Mouse (Mus musculus): ENCODE data around the gene Ttll9. TPM values are rescaled to one million over a fixed set of nuclear protein-coding genes. Genes with fewer than 3 reads are reported as not detected.

Gene Ttll9
- polyA plus RNA-seq, 1 experiment from 2014 or later, result 6.4 TPM

- H3K27me3 ChIP-seq (ENCODE audit: control insufficient read depth, insufficient read depth, low read length), result no peaks in the 10 kb centered on the region; the same call in 1 of the 2 replicates
- peak overlapping the region; percentile 89 for H3K4me2 ChIP-seq (ENCODE audit: low read depth, low read length)
- H3K4me3 ChIP-seq (ENCODE audit: low read depth, low read length), result peak overlapping the region; percentile 72
- peaks cover 28% of the 10 kb centered on the region for H3K4me1 ChIP-seq (ENCODE audit: control insufficient read depth, insufficient read depth, low read length)
- ATAC-seq (ENCODE audit: low read depth), result peak; percentile 73
- H3K36me3 ChIP-seq (ENCODE audit: control insufficient read depth, insufficient read depth, low read length), result no peaks in the 10 kb centered on the region
- no peaks in the 10 kb centered on the region for H3K9me3 ChIP-seq (ENCODE audit: control insufficient read depth, low read length)
- H3K9ac ChIP-seq (replicated peaks; ENCODE audit: low read depth, low read length), result peak overlapping the region; percentile 70
- 1% methylated on average over 44 of the region's 58 CpGs for WGBS
- H3K27ac ChIP-seq (ENCODE audit: low read depth, low read length), result peak overlapping the region; percentile 86
Observed at GRCm38 (mm10) chr2:153032083-153032842, 70.0 kb downstream of the Ttll9 start.

GRCm38 (mm10) chr2:153032973-153033372, 70.7 kb downstream of the Ttll9 start:
- H3K27me3 ChIP-seq (ENCODE audit: control insufficient read depth, insufficient read depth, low read length), result no peaks in the 10 kb centered on the region; the same call in 1 of the 2 replicates
- H3K36me3 ChIP-seq (ENCODE audit: control insufficient read depth, insufficient read depth, low read length), result no peaks in the 10 kb centered on the region
- H3K4me1 ChIP-seq (ENCODE audit: control insufficient read depth, insufficient read depth, low read length), result peaks cover 28% of the 10 kb centered on the region
- no peak overlapping the region for H3K27ac ChIP-seq (ENCODE audit: low read depth, low read length)
- H3K9ac ChIP-seq (replicated peaks; ENCODE audit: low read depth, low read length), result peak overlapping the region; percentile 70; the same call in 1 of the 2 replicates
- H3K4me3 ChIP-seq (ENCODE audit: low read depth, low read length), result peak overlapping the region; percentile 72
- WGBS, result 9% methylated on average over 4 of the region's 4 CpGs
- H3K9me3 ChIP-seq (ENCODE audit: control insufficient read depth, low read length), result no peaks in the 10 kb centered on the region
- ATAC-seq (ENCODE audit: low read depth), result no peak
- peak overlapping the region; percentile 89 for H3K4me2 ChIP-seq (ENCODE audit: low read depth, low read length)

- Histone ChIP-seq H3K27me3 (ENCODE audit: control insufficient read depth, insufficient read depth, low read length) (no peaks in the 10 kb centered on the region; the same call in 1 of the 2 replicates), H3K4me3 (ENCODE audit: low read depth, low read length) (peak overlapping the region; percentile 72), H3K36me3 (ENCODE audit: control insufficient read depth, insufficient read depth, low read length) (no peaks in the 10 kb centered on the region), H3K9ac (replicated peaks; ENCODE audit: low read depth, low read length) (0 out of 2 replicates have a peak overlapping the region, but pooled peaks have one; percentile 29), H3K4me2 (ENCODE audit: low read depth, low read length) (peak overlapping the region; percentile 89), H3K4me1 (ENCODE audit: control insufficient read depth, insufficient read depth, low read length) (peaks cover 28% of the 10 kb centered on the region), H3K9me3 (ENCODE audit: control insufficient read depth, low read length) (no peaks in the 10 kb centered on the region), H3K27ac (ENCODE audit: low read depth, low read length) (no peak overlapping the region)
- 73% methylated on average over 5 of the region's 5 CpGs for WGBS
- ATAC-seq (ENCODE audit: low read depth), result no peak
Observed at GRCm38 (mm10) chr2:153033545-153034230, 71.4 kb downstream of the Ttll9 start.

- no peak overlapping the region for H3K9ac ChIP-seq (replicated peaks; ENCODE audit: low read depth, low read length)
- H3K27ac ChIP-seq (ENCODE audit: low read depth, low read length), result no peak overlapping the region
- H3K27me3 ChIP-seq (ENCODE audit: control insufficient read depth, insufficient read depth, low read length), result no peaks in the 10 kb centered on the region; the same call in 1 of the 2 replicates
- H3K9me3 ChIP-seq (ENCODE audit: control insufficient read depth, low read length), result no peaks in the 10 kb centered on the region
- no peaks in the 10 kb centered on the region for H3K36me3 ChIP-seq (ENCODE audit: control insufficient read depth, insufficient read depth, low read length)
- H3K4me1 ChIP-seq (ENCODE audit: control insufficient read depth, insufficient read depth, low read length), result peaks cover 20% of the 10 kb centered on the region
- H3K4me2 ChIP-seq (ENCODE audit: low read depth, low read length), result no peak overlapping the region
- no peak for ATAC-seq (ENCODE audit: low read depth)
- WGBS, result 33% methylated on average over 2 of the region's 2 CpGs
- no peak overlapping the region for H3K4me3 ChIP-seq (ENCODE audit: low read depth, low read length)
Observed at GRCm38 (mm10) chr2:153036690-153037089, 74.4 kb downstream of the Ttll9 start.

- no peaks in the 10 kb centered on the region for H3K36me3 ChIP-seq (ENCODE audit: control insufficient read depth, insufficient read depth, low read length)
- no peak overlapping the region for H3K4me3 ChIP-seq (ENCODE audit: low read depth, low read length)
- H3K4me2 ChIP-seq (ENCODE audit: low read depth, low read length), result no peak overlapping the region
- H3K27me3 ChIP-seq (ENCODE audit: control insufficient read depth, insufficient read depth, low read length), result no peaks in the 10 kb centered on the region
- ATAC-seq (ENCODE audit: low read depth), result no peak
- no peaks in the 10 kb centered on the region for H3K4me1 ChIP-seq (ENCODE audit: control insufficient read depth, insufficient read depth, low read length)
- no peak overlapping the region for H3K27ac ChIP-seq (ENCODE audit: low read depth, low read length)
- H3K9me3 ChIP-seq (ENCODE audit: control insufficient read depth, low read length), result no peaks in the 10 kb centered on the region
- WGBS, result 59% methylated on average over 3 of the region's 3 CpGs
- no peak overlapping the region for H3K9ac ChIP-seq (replicated peaks; ENCODE audit: low read depth, low read length)
Observed at GRCm38 (mm10) chr2:153043886-153044285, 81.6 kb downstream of the Ttll9 start.

- no peak overlapping the region for H3K27ac ChIP-seq (ENCODE audit: low read depth, low read length)
- H3K9ac ChIP-seq (replicated peaks; ENCODE audit: low read depth, low read length), result no peak overlapping the region
- no peak for ATAC-seq (ENCODE audit: low read depth)
Observed at GRCm38 (mm10) chr2:153045884-153046299, 83.6 kb downstream of the Ttll9 start.

GRCm38 (mm10) chr2:153047828-153048465, 85.7 kb downstream of the Ttll9 start:
- no peak overlapping the region for H3K27ac ChIP-seq (ENCODE audit: low read depth, low read length)

More at GRCm38 (mm10) chr2:153045884-153046299, 83.6 kb downstream of the Ttll9 start:
- H3K9me3 ChIP-seq (ENCODE audit: control insufficient read depth, low read length), result no peaks in the 10 kb centered on the region
- H3K4me2 ChIP-seq (ENCODE audit: low read depth, low read length), result no peak overlapping the region; the same call in 1 of the 2 replicates
- no peaks in the 10 kb centered on the region for H3K36me3 ChIP-seq (ENCODE audit: control insufficient read depth, insufficient read depth, low read length)
- no peaks in the 10 kb centered on the region for H3K27me3 ChIP-seq (ENCODE audit: control insufficient read depth, insufficient read depth, low read length)
- H3K4me3 ChIP-seq (ENCODE audit: low read depth, low read length), result no peak overlapping the region
- H3K4me1 ChIP-seq (ENCODE audit: control insufficient read depth, insufficient read depth, low read length), result no peaks in the 10 kb centered on the region
- 24% methylated on average over 8 of the region's 8 CpGs for WGBS

GRCm38 (mm10) chr2:153049288-153049996, 87.2 kb downstream of the Ttll9 start:
- peak; percentile 45; the same call in 1 of the 2 replicates for ATAC-seq (ENCODE audit: low read depth)
- WGBS, result 39% methylated on average over 9 of the region's 9 CpGs
- no peaks in the 10 kb centered on the region for H3K4me1 ChIP-seq (ENCODE audit: control insufficient read depth, insufficient read depth, low read length)
- H3K4me2 ChIP-seq (ENCODE audit: low read depth, low read length), result no peak overlapping the region
- no peak overlapping the region for H3K4me3 ChIP-seq (ENCODE audit: low read depth, low read length)
- H3K27me3 ChIP-seq (ENCODE audit: control insufficient read depth, insufficient read depth, low read length), result no peaks in the 10 kb centered on the region
- H3K9ac ChIP-seq (replicated peaks; ENCODE audit: low read depth, low read length), result 0 out of 2 replicates have a peak overlapping the region, but pooled peaks have one; percentile 22
- H3K36me3 ChIP-seq (ENCODE audit: control insufficient read depth, insufficient read depth, low read length), result no peaks in the 10 kb centered on the region; the same call in 1 of the 2 replicates
- H3K27ac ChIP-seq (ENCODE audit: low read depth, low read length), result peak overlapping the region; percentile 66
- no peaks in the 10 kb centered on the region for H3K9me3 ChIP-seq (ENCODE audit: control insufficient read depth, low read length)

More at GRCm38 (mm10) chr2:153047828-153048465, 85.7 kb downstream of the Ttll9 start:
- H3K4me1 ChIP-seq (ENCODE audit: control insufficient read depth, insufficient read depth, low read length), result no peaks in the 10 kb centered on the region
- no peaks in the 10 kb centered on the region for H3K27me3 ChIP-seq (ENCODE audit: control insufficient read depth, insufficient read depth, low read length)
- ATAC-seq (ENCODE audit: low read depth), result no peak
- no peaks in the 10 kb centered on the region for H3K9me3 ChIP-seq (ENCODE audit: control insufficient read depth, low read length)
- no peak overlapping the region for H3K9ac ChIP-seq (replicated peaks; ENCODE audit: low read depth, low read length)
- no peaks in the 10 kb centered on the region for H3K36me3 ChIP-seq (ENCODE audit: control insufficient read depth, insufficient read depth, low read length)
- H3K4me3 ChIP-seq (ENCODE audit: low read depth, low read length), result no peak overlapping the region
- no peak overlapping the region for H3K4me2 ChIP-seq (ENCODE audit: low read depth, low read length)
- WGBS, result 48% methylated on average over 17 of the region's 17 CpGs
